Mouse (Mus musculus) gastrocnemius, postnatal 36 days (tissue): ENCODE data around the gene Nfya. TPM values are rescaled to one million over a fixed set of nuclear protein-coding genes. Genes with fewer than 3 reads are reported as not detected.

Experiments
- DNase-seq, 2 experiments: peaks; one replicate each; pipeline ENCODE4 v3.0.0; 2022
- intact Hi-C: fragments of 180-260 bp; cut with DNase I; formaldehyde crosslinking; loops from one replicate; pipeline ENCODE4 v1.15.1; 2025
- total RNA-seq, 2 experiments: library from RNA; stranded (reverse); gene quantifications; 2 replicates each; pipeline ENCODE4 v1.2.3; 2021

Nfya gene
- total RNA-seq, 2 experiments from 2014 or later = 4.4 to 6.7 TPM

- no peak for DNase-seq
- intact Hi-C loops = no loop called here
Observed at GRCm38 (mm10) chr17:48404706-48405105, 5.0 kb downstream of the Nfya start.

- intact Hi-C loops = no loop called here
- no peak for DNase-seq
Observed at GRCm38 (mm10) chr17:48403848-48404247, 5.9 kb downstream of the Nfya start.

DNA sequence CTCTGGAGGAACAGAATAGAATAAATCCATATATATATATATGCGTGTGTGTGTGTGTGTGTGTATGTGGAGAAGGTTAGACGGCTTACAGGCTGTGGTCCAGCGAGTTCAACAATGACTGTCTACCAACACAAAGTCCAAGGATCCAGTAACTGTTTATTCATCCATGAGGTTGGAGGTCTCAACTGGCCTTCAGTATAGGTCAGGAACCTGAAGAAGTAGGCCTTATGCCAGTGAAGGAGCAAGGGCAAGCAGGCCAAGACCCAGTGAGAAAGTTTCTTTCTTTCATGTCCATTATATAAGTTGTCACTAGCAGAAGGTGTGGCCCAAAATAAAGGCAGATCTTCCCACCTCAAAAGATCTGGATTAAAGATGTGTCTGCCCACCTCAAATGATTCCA lies 7.0 kb downstream of the Nfya start:
- intact Hi-C loops = no loop called here
- DNase-seq = no peak

GRCm38 (mm10) chr17:48401710-48402109 lies 8.0 kb downstream of the Nfya start:
- intact Hi-C loops = no loop called here
- DNase-seq = no peak

GRCm38 (mm10) chr17:48392616-48393015 lies 17.1 kb downstream of the Nfya start:
- no peak for DNase-seq
- intact Hi-C loops = no loop called here

GRCm38 (mm10) chr17:48391446-48391845 lies 18.3 kb downstream of the Nfya start:
- intact Hi-C loops = no loop called here

GRCm38 (mm10) chr17:48389442-48389841 lies 20.3 kb downstream of the Nfya start:
- no peak for DNase-seq
- intact Hi-C loops = no loop called here

More at GRCm38 (mm10) chr17:48391446-48391845, 18.3 kb downstream of the Nfya start:
- DNase-seq = no peak

GRCm38 (mm10) chr17:48388666-48389065 lies 21.0 kb downstream of the Nfya start:
- no peak for DNase-seq
- intact Hi-C loops = no loop called here

- intact Hi-C loops = no loop called here
- DNase-seq = no peak
Observed at GRCm38 (mm10) chr17:48385786-48386461, 23.8 kb downstream of the Nfya start.

- intact Hi-C loops = no loop called here
- no peak for DNase-seq
Observed at GRCm38 (mm10) chr17:48379050-48379449, 30.7 kb downstream of the Nfya start.

DNA sequence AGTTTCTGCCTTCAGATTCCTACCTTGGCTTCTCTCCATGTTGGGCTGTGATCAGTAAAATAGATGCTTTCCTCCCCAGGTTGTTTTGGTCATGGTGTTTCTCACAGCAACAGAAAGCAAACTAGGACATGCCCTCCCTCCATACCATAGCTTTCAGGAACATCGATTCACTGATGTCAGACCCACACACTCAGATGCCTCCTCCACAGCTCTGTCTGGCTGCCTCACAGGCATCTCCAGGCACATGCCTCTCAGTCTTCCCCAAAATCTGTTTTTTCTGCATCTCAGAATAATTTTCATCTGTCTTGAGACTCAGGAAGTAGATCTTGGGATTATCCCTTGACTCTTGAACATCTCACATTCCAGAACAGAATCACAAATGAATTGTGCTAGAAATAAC lies 33.6 kb downstream of the Nfya start:
- DNase-seq = no peak
- intact Hi-C loops = no loop called here

DNA sequence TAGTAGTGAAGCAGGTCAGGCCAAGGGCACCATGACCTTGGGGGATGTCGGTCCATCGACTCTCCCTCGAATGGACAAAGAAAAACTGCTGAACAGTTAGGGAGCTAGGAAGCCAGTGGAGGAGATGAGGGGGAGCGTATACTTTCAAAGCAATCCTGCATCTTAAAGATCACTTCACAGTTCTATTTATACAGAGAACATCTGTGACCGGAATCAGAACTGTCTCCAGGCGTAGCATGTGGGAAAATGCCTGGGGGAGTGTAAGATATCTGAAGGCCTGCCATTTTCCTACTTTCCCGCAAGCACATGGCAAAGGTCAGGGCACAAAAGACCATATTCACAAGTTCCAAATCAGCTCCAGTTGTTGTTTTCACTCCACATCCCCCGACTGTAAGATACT lies 36.7 kb downstream of the Nfya start:
- no peak for DNase-seq
- intact Hi-C loops = no loop called here

GRCm38 (mm10) chr17:48371621-48372020 lies 38.1 kb downstream of the Nfya start:
- intact Hi-C loops = no loop called here

GRCm38 (mm10) chr17:48366806-48367205 lies 42.9 kb downstream of the Nfya start:
- DNase-seq = no peak
- intact Hi-C loops = no loop called here

More at GRCm38 (mm10) chr17:48371621-48372020, 38.1 kb downstream of the Nfya start:
- DNase-seq = no peak

DNA sequence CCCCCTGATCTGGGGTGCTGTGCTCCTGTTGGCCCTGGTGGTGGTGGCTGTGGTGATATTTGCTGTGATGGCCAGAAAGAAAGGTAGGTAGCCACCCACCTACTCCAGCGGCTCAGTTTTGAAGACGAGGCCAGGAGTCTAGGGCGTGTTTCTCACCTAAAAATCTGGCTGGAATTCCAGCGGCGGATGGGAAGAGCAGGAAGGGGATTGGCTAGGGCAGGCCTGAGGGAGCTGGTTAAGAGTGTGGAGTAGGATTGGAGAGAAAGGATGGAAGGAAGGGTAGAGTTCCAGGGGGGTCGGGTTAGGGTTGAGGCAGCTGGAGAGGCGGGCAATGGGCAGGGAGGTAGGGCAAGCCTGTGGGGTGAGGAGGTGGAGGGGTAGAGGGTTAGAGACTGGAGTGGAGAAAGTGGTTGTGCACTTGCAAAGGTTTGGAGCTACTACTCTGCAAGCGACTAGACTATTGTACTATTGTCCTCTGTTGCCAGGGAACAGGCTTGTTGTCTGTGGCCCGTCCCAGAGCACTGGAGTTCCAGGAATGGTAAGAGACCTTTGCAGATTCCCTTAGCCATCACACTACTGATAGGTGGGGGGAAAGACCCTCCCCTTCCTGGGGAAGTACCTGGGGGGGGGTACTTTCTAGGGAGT lies 44.1 kb downstream of the Nfya start:
- DNase-seq = no peak
- intact Hi-C loops = no loop called here

GRCm38 (mm10) chr17:48363421-48363965 lies 46.2 kb downstream of the Nfya start:
- no peak for DNase-seq
- intact Hi-C loops = no loop called here

GRCm38 (mm10) chr17:48362966-48363365 lies 46.7 kb downstream of the Nfya start:
- intact Hi-C loops = no loop called here
- DNase-seq = no peak

DNA sequence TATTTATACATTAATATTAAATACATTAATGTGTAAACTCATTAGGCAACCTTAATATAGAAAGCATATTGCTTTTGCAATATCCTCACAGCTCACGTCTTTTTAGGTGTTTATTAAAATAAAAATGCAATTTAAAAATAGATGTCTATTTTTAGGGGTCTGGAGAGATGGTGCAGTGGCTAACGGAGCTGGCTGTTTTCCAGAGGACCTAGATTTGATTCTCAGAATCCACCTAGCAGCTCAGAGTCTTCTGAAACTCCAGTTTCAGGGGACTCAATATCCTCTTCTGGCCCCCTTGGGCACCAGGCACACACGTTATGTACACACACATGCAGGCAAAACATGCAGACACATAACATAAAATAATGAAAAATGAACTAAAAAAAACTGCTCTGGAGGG lies 47.4 kb downstream of the Nfya start:
- intact Hi-C loops = no loop called here
- DNase-seq = no peak

DNA sequence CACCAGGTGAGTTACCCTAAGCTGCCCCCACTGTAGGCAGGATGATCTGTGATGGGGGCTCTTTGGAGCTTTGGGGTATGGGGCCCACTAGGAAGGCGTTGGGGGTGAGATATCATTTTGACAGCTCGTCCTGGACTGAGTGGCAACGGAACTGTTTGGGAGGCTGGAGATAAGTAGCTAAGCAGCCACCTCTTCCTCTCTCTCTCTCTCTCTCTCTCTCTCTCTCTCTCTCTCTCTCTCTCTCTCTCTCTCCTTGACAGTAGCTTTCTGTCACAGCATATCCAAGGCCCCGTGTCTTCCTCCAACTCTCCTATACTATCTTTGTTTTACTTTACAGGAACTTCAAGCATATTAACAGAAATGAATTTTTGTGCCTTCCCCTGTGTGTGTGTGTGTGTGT lies 49.2 kb downstream of the Nfya start:
- intact Hi-C loops = no loop called here

GRCm38 (mm10) chr17:48359616-48360015 lies 50.1 kb downstream of the Nfya start, which contains the start of gene Treml1:
TSS of gene Treml1 (plus strand) at chr17:48359916.
- intact Hi-C loops = no loop called here
- no peak for DNase-seq

More for the DNA sequence above, 49.2 kb downstream of the Nfya start:
- no peak for DNase-seq

- no peak for DNase-seq
- intact Hi-C loops = no loop called here
Observed at GRCm38 (mm10) chr17:48357892-48358291, 51.8 kb downstream of the Nfya start.

DNA sequence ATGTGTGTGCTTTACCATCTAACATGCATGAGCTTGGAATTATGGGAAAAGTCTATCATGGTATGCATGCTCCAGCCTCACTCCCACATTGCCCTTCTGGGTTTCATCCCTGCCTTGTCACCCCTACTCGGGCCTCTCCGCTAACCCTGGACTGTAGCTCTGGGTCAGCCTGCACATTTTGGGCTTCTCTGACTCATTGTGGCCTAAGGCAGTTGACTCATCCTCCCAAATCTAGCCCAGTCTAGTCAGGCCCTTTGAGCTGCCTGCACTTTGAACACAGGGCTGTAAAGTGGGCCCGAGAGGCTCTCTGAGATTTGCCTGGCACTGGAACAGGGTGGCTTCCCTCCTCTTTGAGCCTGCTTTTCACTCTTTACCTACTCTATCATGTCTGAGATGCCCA lies 53.9 kb downstream of the Nfya start:
- no peak for DNase-seq
- intact Hi-C loops = no loop called here
